Mouse (Mus musculus) limb, embryonic 15.5 days (tissue): Measurements from ENCODE around the gene Mafb. TPM values are rescaled to one million over a fixed set of nuclear protein-coding genes. Genes with fewer than 3 reads are reported as not detected.

Experiments
- ATAC-seq: fragments of 200-750 bp; cut with Nextera tagmentation; 2 replicates; pipeline ENCODE4 v1.8.0; 2017; ENCODE audit warnings: low read depth, moderate TSS enrichment; ENCODE audit not compliant: insufficient number of reproducible peaks, low FRiP score, low TSS enrichment
- H3K27ac ChIP-seq: fragments of 300-500 bp; sonication (generic); 2 replicates; pipeline ENCODE4 v1.5.1; 2015; ENCODE audit warnings: moderate library complexity, mild to moderate bottlenecking, inconsistent platforms
- H3K27me3 ChIP-seq: fragments of 300-500 bp; sonication (generic); 2 replicates; pipeline ENCODE4 v1.6.1; 2015; ENCODE audit warnings: inconsistent platforms
- H3K36me3 ChIP-seq: fragments of 300-500 bp; sonication (generic); 2 replicates; pipeline ENCODE4 v1.6.1; 2015; ENCODE audit warnings: inconsistent platforms
- H3K4me1 ChIP-seq: fragments of 300-500 bp; sonication (generic); 2 replicates; pipeline ENCODE4 v1.6.1; 2015; ENCODE audit warnings: inconsistent platforms
- H3K4me2 ChIP-seq: fragments of 300-500 bp; sonication (generic); 2 replicates; pipeline ENCODE4 v1.6.1; 2015; ENCODE audit warnings: mild to moderate bottlenecking, inconsistent platforms
- H3K4me3 ChIP-seq: fragments of 300-500 bp; sonication (generic); 2 replicates; pipeline ENCODE4 v1.5.1; 2015; ENCODE audit warnings: mild to moderate bottlenecking, inconsistent platforms
- H3K9ac ChIP-seq: fragments of 300-500 bp; sonication (generic); 2 replicates; pipeline ENCODE4 v1.6.1; 2015; ENCODE audit warnings: inconsistent platforms
- H3K9me3 ChIP-seq: fragments of 300-500 bp; sonication (generic); 2 replicates; pipeline ENCODE4 v1.6.1; 2016; ENCODE audit warnings: inconsistent platforms
- whole genome bisulfite sequencing: fragments of 180-500 bp; shearing (Covaris S2); methylation state at CpG from one replicate; pipeline ENCODE4 v1.1.7; 2015; 5-methylcytosine and 5-hydroxymethylcytosine counted together
- polyA plus RNA-seq: library from polyadenylated mRNA; unstranded; fragments of >200 nt; fragmentation: Nextera tagmentation; extraction: Ambion mirVana; gene quantifications from 2 replicates; pipeline ENCODE4 v1.2.1, GENCODE M21; 2015

The Mafb gene
- polyA plus RNA-seq, 1 experiment from 2014 or later = 34.2 TPM

- H3K27ac ChIP-seq = no peak overlapping the region
- H3K36me3 ChIP-seq = no peaks in the 10 kb centered on the region
- H3K27me3 ChIP-seq = no peaks in the 10 kb centered on the region
- no peak overlapping the region for H3K9ac ChIP-seq
- no peaks in the 10 kb centered on the region for H3K9me3 ChIP-seq
- H3K4me1 ChIP-seq = no peaks in the 10 kb centered on the region
- H3K4me2 ChIP-seq = no peak overlapping the region
- H3K4me3 ChIP-seq = no peak overlapping the region
- WGBS = 59% methylated on average over 4 of the region's 4 CpGs
- ATAC-seq = no peak
Observed at GRCm38 (mm10) chr2:160340121-160340520, 26.7 kb downstream of the Mafb start.

GRCm38 (mm10) chr2:160339595-160339994 is 27.3 kb downstream of the Mafb start:
- Histone ChIP-seq H3K9ac (no peak overlapping the region), H3K27me3 (no peaks in the 10 kb centered on the region), H3K4me3 (no peak overlapping the region), H3K4me2 (no peak overlapping the region), H3K9me3 (no peaks in the 10 kb centered on the region), H3K27ac (no peak overlapping the region), H3K4me1 (no peaks in the 10 kb centered on the region), H3K36me3 (no peaks in the 10 kb centered on the region)
- 90% methylated on average over 5 of the region's 5 CpGs for WGBS
- no peak for ATAC-seq

GRCm38 (mm10) chr2:160336053-160336452 is 30.8 kb downstream of the Mafb start:
- 40% methylated on average over 2 of the region's 2 CpGs for WGBS
- Histone ChIP-seq H3K4me1 (no peaks in the 10 kb centered on the region), H3K4me2 (no peak overlapping the region), H3K27me3 (no peaks in the 10 kb centered on the region), H3K36me3 (no peaks in the 10 kb centered on the region), H3K9ac (no peak overlapping the region), H3K27ac (no peak overlapping the region), H3K9me3 (no peaks in the 10 kb centered on the region), H3K4me3 (no peak overlapping the region)
- ATAC-seq = no peak

GRCm38 (mm10) chr2:160335043-160335442 is 31.8 kb downstream of the Mafb start:
- Histone ChIP-seq H3K4me3 (no peak overlapping the region), H3K36me3 (no peaks in the 10 kb centered on the region), H3K4me1 (no peaks in the 10 kb centered on the region), H3K27ac (no peak overlapping the region), H3K27me3 (no peaks in the 10 kb centered on the region), H3K4me2 (no peak overlapping the region), H3K9ac (no peak overlapping the region), H3K9me3 (no peaks in the 10 kb centered on the region)
- ATAC-seq = no peak
- 47% methylated on average over 1 of the region's 1 CpGs for WGBS

GRCm38 (mm10) chr2:160334111-160334661 is 32.7 kb downstream of the Mafb start, which contains the start of gene Gm826:
Gene Gm826, minus strand, starts transcription at chr2:160334162.
- no peaks in the 10 kb centered on the region for H3K27me3 ChIP-seq
- H3K36me3 ChIP-seq = no peaks in the 10 kb centered on the region
- no peaks in the 10 kb centered on the region for H3K4me1 ChIP-seq
- no peak within 1 kb of the TSS for H3K4me2 ChIP-seq
- no peaks in the 10 kb centered on the region for H3K9me3 ChIP-seq
- ATAC-seq = no peak
- H3K27ac ChIP-seq = no peak within 1 kb of the TSS
- H3K4me3 ChIP-seq = no peak within 1 kb of the TSS
- WGBS = 52% methylated on average over 4 of the region's 4 CpGs
- H3K9ac ChIP-seq = no peak within 1 kb of the TSS

GRCm38 (mm10) chr2:160332516-160333325 is 34.1 kb downstream of the Mafb start:
- Histone ChIP-seq H3K4me2 (no peak overlapping the region), H3K27ac (no peak overlapping the region), H3K4me3 (no peak overlapping the region), H3K9ac (no peak overlapping the region), H3K4me1 (0 out of 2 replicates have a peak, but pooled peaks cover 2% of the 10 kb centered on the region), H3K36me3 (no peaks in the 10 kb centered on the region), H3K9me3 (no peaks in the 10 kb centered on the region), H3K27me3 (no peaks in the 10 kb centered on the region)
- 77% methylated on average over 12 of the region's 12 CpGs for WGBS
- ATAC-seq = no peak

GRCm38 (mm10) chr2:160328886-160329285 is 38.0 kb downstream of the Mafb start:
- no peaks in the 10 kb centered on the region for H3K27me3 ChIP-seq
- no peak for ATAC-seq
- no peaks in the 10 kb centered on the region for H3K36me3 ChIP-seq
- no peak overlapping the region for H3K4me3 ChIP-seq
- H3K4me1 ChIP-seq = 0 out of 2 replicates have a peak, but pooled peaks cover 2% of the 10 kb centered on the region
- no peaks in the 10 kb centered on the region for H3K9me3 ChIP-seq
- WGBS = 46% methylated on average over 9 of the region's 9 CpGs
- H3K9ac ChIP-seq = no peak overlapping the region
- no peak overlapping the region for H3K27ac ChIP-seq
- no peak overlapping the region for H3K4me2 ChIP-seq

GRCm38 (mm10) chr2:160327716-160328115 is 39.1 kb downstream of the Mafb start:
- Histone ChIP-seq H3K27ac (no peak overlapping the region), H3K4me1 (0 out of 2 replicates have a peak, but pooled peaks cover 2% of the 10 kb centered on the region), H3K9me3 (no peaks in the 10 kb centered on the region), H3K27me3 (no peaks in the 10 kb centered on the region), H3K4me3 (no peak overlapping the region), H3K9ac (no peak overlapping the region), H3K36me3 (no peaks in the 10 kb centered on the region), H3K4me2 (no peak overlapping the region)
- WGBS = 81% methylated on average over 4 of the region's 4 CpGs
- ATAC-seq = no peak

GRCm38 (mm10) chr2:160327167-160327566 is 39.7 kb downstream of the Mafb start:
- Histone ChIP-seq H3K27me3 (no peaks in the 10 kb centered on the region), H3K4me1 (peaks cover 2% of the 10 kb centered on the region; the same call in 1 of the 2 replicates), H3K4me3 (no peak overlapping the region), H3K27ac (no peak overlapping the region), H3K9me3 (no peaks in the 10 kb centered on the region), H3K9ac (no peak overlapping the region), H3K4me2 (no peak overlapping the region), H3K36me3 (no peaks in the 10 kb centered on the region)
- ATAC-seq = no peak
- 41% methylated on average over 4 of the region's 4 CpGs for WGBS

GRCm38 (mm10) chr2:160325105-160325644 is 41.7 kb downstream of the Mafb start:
- H3K27ac ChIP-seq = no peak overlapping the region
- WGBS = 70% methylated on average over 6 of the region's 6 CpGs
- H3K9me3 ChIP-seq = no peaks in the 10 kb centered on the region
- H3K4me3 ChIP-seq = no peak overlapping the region
- peaks cover 11% of the 10 kb centered on the region; the same call in 1 of the 2 replicates for H3K4me1 ChIP-seq
- H3K4me2 ChIP-seq = no peak overlapping the region
- H3K36me3 ChIP-seq = no peaks in the 10 kb centered on the region
- no peak for ATAC-seq
- H3K9ac ChIP-seq = no peak overlapping the region
- no peaks in the 10 kb centered on the region for H3K27me3 ChIP-seq

- Histone ChIP-seq H3K27me3 (no peaks in the 10 kb centered on the region), H3K36me3 (no peaks in the 10 kb centered on the region), H3K4me2 (no peak overlapping the region), H3K4me1 (peaks cover 8% of the 10 kb centered on the region; the same call in 1 of the 2 replicates), H3K27ac (no peak overlapping the region), H3K9me3 (no peaks in the 10 kb centered on the region), H3K9ac (no peak overlapping the region), H3K4me3 (no peak overlapping the region)
- no peak for ATAC-seq
- 20% methylated on average over 4 of the region's 4 CpGs for WGBS
Observed at GRCm38 (mm10) chr2:160321829-160322228, 45.0 kb downstream of the Mafb start.

- H3K4me1 ChIP-seq = peaks cover 14% of the 10 kb centered on the region
- no peak overlapping the region for H3K27ac ChIP-seq
- H3K9me3 ChIP-seq = no peaks in the 10 kb centered on the region
- 70% methylated on average over 4 of the region's 4 CpGs for WGBS
- H3K4me3 ChIP-seq = no peak overlapping the region
- ATAC-seq = no peak
- H3K36me3 ChIP-seq = no peaks in the 10 kb centered on the region
- H3K9ac ChIP-seq = no peak overlapping the region
- H3K4me2 ChIP-seq = no peak overlapping the region
- H3K27me3 ChIP-seq = no peaks in the 10 kb centered on the region
Observed at GRCm38 (mm10) chr2:160318255-160318654, 48.6 kb downstream of the Mafb start.
